Mouse (Mus musculus) liver, embryonic 11.5 days (tissue): ENCODE results near the gene Gpr37l1. TPM values are rescaled to one million over a fixed set of nuclear protein-coding genes. Genes with fewer than 3 reads are reported as not detected.

ENCODE experiments used
- ATAC-seq: fragments of 200-750 bp; cut with Nextera tagmentation; replicated peaks from 2 replicates; pipeline ENCODE4 v1.8.0; 2017; ENCODE audit warnings: moderate number of reproducible peaks, mild to moderate bottlenecking, moderate TSS enrichment, moderate library complexity; ENCODE audit not compliant: low FRiP score
- DNase-seq: peaks from one replicate; pipeline ENCODE4 v3.0.0-alpha.2; 2017; ENCODE audit warnings: low spot score
- H3K27ac ChIP-seq: fragments of 300-500 bp; sonication (generic); 2 replicates; pipeline ENCODE4 v1.5.1; 2014; ENCODE audit warnings: mild to moderate bottlenecking, low read depth, low read length, control low read depth
- H3K27me3 ChIP-seq: fragments of 300-500 bp; sonication (generic); replicated peaks from 2 replicates; pipeline ENCODE4 v1.6.1; 2014; ENCODE audit warnings: low read length, mixed read lengths; ENCODE audit not compliant: control insufficient read depth, insufficient read depth
- H3K36me3 ChIP-seq: fragments of 300-500 bp; sonication (generic); 2 replicates; pipeline ENCODE4 v1.6.1; 2014; ENCODE audit warnings: mild to moderate bottlenecking, low read length, moderate library complexity, mixed read lengths; ENCODE audit not compliant: control insufficient read depth, insufficient read depth
- H3K4me1 ChIP-seq: fragments of 300-500 bp; sonication (generic); replicated peaks from 2 replicates; pipeline ENCODE4 v1.6.1; 2014; ENCODE audit warnings: low read length, mixed read lengths; ENCODE audit not compliant: control insufficient read depth, insufficient read depth
- H3K4me2 ChIP-seq: fragments of 300-500 bp; sonication (generic); 2 replicates; pipeline ENCODE4 v1.6.1; 2014; ENCODE audit warnings: mild to moderate bottlenecking, control low read depth, moderate library complexity
- H3K4me3 ChIP-seq: fragments of 300-500 bp; sonication (generic); 2 replicates; pipeline ENCODE4 v1.5.1; 2014; ENCODE audit warnings: low read depth, low read length, control low read depth
- H3K9ac ChIP-seq: fragments of 300-500 bp; sonication (generic); 2 replicates; pipeline ENCODE4 v1.6.1; 2014; ENCODE audit warnings: low read depth, low read length, control low read depth
- H3K9me3 ChIP-seq: fragments of 300-500 bp; sonication (generic); 2 replicates; pipeline ENCODE4 v1.6.1; 2016; ENCODE audit warnings: low read length, inconsistent platforms, mixed read lengths; ENCODE audit not compliant: control insufficient read depth
- WGBS: fragments of 180-500 bp; shearing (Covaris S2); extraction: QIAGEN DNeasy Blood & Tissue Kit; methylation state at CpG from one replicate; pipeline ENCODE4 v1.1.7; 2014; 5-methylcytosine and 5-hydroxymethylcytosine counted together
- polyA plus RNA-seq: library from polyadenylated mRNA; unstranded; fragments of >200 nt; fragmentation: Nextera tagmentation; extraction: Ambion mirVana; gene quantifications from 2 replicates; pipeline ENCODE4 v1.2.1, GENCODE M21; 2014

The Gpr37l1 gene
- not detected in 2 replicates for polyA plus RNA-seq

GRCm38 (mm10) chr1:135167435-135167834, at the start of gene Gpr37l1:
TSS of gene Gpr37l1 (minus strand) at chr1:135167681.
- Histone ChIP-seq H3K27ac (no peak within 1 kb of the TSS), H3K9ac (no peak within 1 kb of the TSS), H3K4me3 (no peak within 1 kb of the TSS), H3K9me3 (no peaks in the 10 kb centered on the region), H3K4me1 (no peaks in the 10 kb centered on the region), H3K36me3 (no peaks in the 10 kb centered on the region), H3K27me3 (no peaks in the 10 kb centered on the region), H3K4me2 (no peak within 1 kb of the TSS)
- ATAC-seq (no peak), DNase-seq (no peak)
- 60% methylated on average over 11 of the region's 11 CpGs for WGBS

- Histone ChIP-seq H3K36me3 (no peaks in the 10 kb centered on the region), H3K4me2 (no peak overlapping the region), H3K9me3 (no peaks in the 10 kb centered on the region), H3K4me1 (no peaks in the 10 kb centered on the region), H3K27me3 (no peaks in the 10 kb centered on the region), H3K4me3 (no peak overlapping the region), H3K9ac (no peak overlapping the region), H3K27ac (no peak overlapping the region)
- ATAC-seq = no peak
- 79% methylated on average over 9 of the region's 9 CpGs for WGBS
- DNase-seq = no peak
These were observed 46.5 kb upstream of the Gpr37l1 start for GRCm38 (mm10) chr1:135213772-135214640.

GRCm38 (mm10) chr1:135210421-135210820, 42.9 kb upstream of the Gpr37l1 start:
- H3K4me2 ChIP-seq = no peak overlapping the region
- DNase-seq (no peak), ATAC-seq (no peak)
- WGBS = 50% methylated on average over 5 of the region's 5 CpGs
- no peaks in the 10 kb centered on the region for H3K36me3 ChIP-seq
- no peak overlapping the region for H3K9ac ChIP-seq
- H3K4me1 ChIP-seq = peaks cover 5% of the 10 kb centered on the region
- H3K27me3 ChIP-seq = no peaks in the 10 kb centered on the region
- no peak overlapping the region for H3K4me3 ChIP-seq
- no peaks in the 10 kb centered on the region for H3K9me3 ChIP-seq
- no peak overlapping the region for H3K27ac ChIP-seq

GRCm38 (mm10) chr1:135208716-135209115, 41.2 kb upstream of the Gpr37l1 start:
- DNase-seq = no peak
- no peak for ATAC-seq
- H3K27ac ChIP-seq = no peak overlapping the region
- H3K9me3 ChIP-seq = no peaks in the 10 kb centered on the region
- no peaks in the 10 kb centered on the region for H3K27me3 ChIP-seq
- H3K4me2 ChIP-seq = no peak overlapping the region
- no peaks in the 10 kb centered on the region for H3K36me3 ChIP-seq
- WGBS = 66% methylated on average over 9 of the region's 9 CpGs
- H3K9ac ChIP-seq = no peak overlapping the region
- H3K4me1 ChIP-seq = peaks cover 21% of the 10 kb centered on the region
- H3K4me3 ChIP-seq = no peak overlapping the region

GRCm38 (mm10) chr1:135206586-135207339, 39.3 kb upstream of the Gpr37l1 start:
- peaks cover 24% of the 10 kb centered on the region for H3K4me1 ChIP-seq
- H3K4me3 ChIP-seq = no peak overlapping the region
- H3K27ac ChIP-seq = no peak overlapping the region
- H3K27me3 ChIP-seq = no peaks in the 10 kb centered on the region
- H3K9ac ChIP-seq = no peak overlapping the region
- DNase-seq (no peak), ATAC-seq (no peak)
- H3K36me3 ChIP-seq = no peaks in the 10 kb centered on the region
- WGBS = 88% methylated on average over 14 of the region's 14 CpGs
- H3K4me2 ChIP-seq = no peak overlapping the region
- H3K9me3 ChIP-seq = no peaks in the 10 kb centered on the region

GRCm38 (mm10) chr1:135205257-135205656, 37.8 kb upstream of the Gpr37l1 start:
- Histone ChIP-seq H3K36me3 (no peaks in the 10 kb centered on the region), H3K9ac (peak overlapping the region; percentile 37; the same call in 1 of the 2 replicates), H3K27me3 (0 out of 2 replicates have a peak, but pooled peaks cover 3% of the 10 kb centered on the region), H3K9me3 (no peaks in the 10 kb centered on the region), H3K4me3 (no peak overlapping the region), H3K4me2 (peak overlapping the region; percentile 40; the same call in 1 of the 2 replicates), H3K4me1 (peaks cover 24% of the 10 kb centered on the region), H3K27ac (no peak overlapping the region)
- DNase-seq = peak; percentile 39
- 51% methylated on average over 4 of the region's 4 CpGs for WGBS
- peak; percentile 42; the same call in 1 of the 2 replicates for ATAC-seq

- no peaks in the 10 kb centered on the region for H3K36me3 ChIP-seq
- peak overlapping the region; percentile 40 for H3K4me2 ChIP-seq
- H3K27ac ChIP-seq = no peak overlapping the region
- no peak overlapping the region for H3K9ac ChIP-seq
- H3K27me3 ChIP-seq = 0 out of 2 replicates have a peak, but pooled peaks cover 3% of the 10 kb centered on the region
- WGBS = 21% methylated on average over 12 of the region's 12 CpGs
- DNase-seq (peak; percentile 61), ATAC-seq (peak; percentile 92)
- peaks cover 27% of the 10 kb centered on the region for H3K4me1 ChIP-seq
- H3K9me3 ChIP-seq = no peaks in the 10 kb centered on the region
- no peak overlapping the region for H3K4me3 ChIP-seq
These were observed 37.0 kb upstream of the Gpr37l1 start for GRCm38 (mm10) chr1:135204196-135205126.

- no peak overlapping the region for H3K27ac ChIP-seq
- H3K4me2 ChIP-seq = no peak overlapping the region
- DNase-seq = no peak
- peaks cover 3% of the 10 kb centered on the region; the same call in 1 of the 2 replicates for H3K27me3 ChIP-seq
- no peak for ATAC-seq
- H3K9ac ChIP-seq = no peak overlapping the region
- 83% methylated on average over 4 of the region's 4 CpGs for WGBS
- no peaks in the 10 kb centered on the region for H3K36me3 ChIP-seq
- H3K4me3 ChIP-seq = no peak overlapping the region
- H3K9me3 ChIP-seq = no peaks in the 10 kb centered on the region
- H3K4me1 ChIP-seq = peaks cover 28% of the 10 kb centered on the region
These were observed 32.9 kb upstream of the Gpr37l1 start for GRCm38 (mm10) chr1:135200400-135200799.
